Mouse (Mus musculus) kidney, postnatal 4 days (tissue): Measurements from ENCODE around the gene Trub2.
A peak's percentile ranks its signal among the peaks of the same experiment; 100 is the strongest.
"Not testable (repeated sequence)": the region's sequence is repeated elsewhere in the genome, so short reads cannot be mapped to it uniquely, and the experiment has no call there.

Source experiments
- DNase-seq, 2 experiments: peaks; one replicate each; pipeline ENCODE4 v3.0.0; 2021; ENCODE audit warnings: mixed read lengths in 2 of 2

Gene Trub2

GRCm38 (mm10) chr2:29787937-29788681, at the start of gene Trub2:
Gene Trub2 (minus strand): TSS chr2:29788502.
- DNase-seq = peak; percentile 87 to 92

- no peak for DNase-seq
Measured at GRCm38 (mm10) chr2:29835391-29835899, 47.1 kb upstream of the Trub2 start.

- DNase-seq = no peak
Measured at GRCm38 (mm10) chr2:29833796-29834195, 45.5 kb upstream of the Trub2 start.

GRCm38 (mm10) chr2:29831106-29831505, 42.8 kb upstream of the Trub2 start:
- DNase-seq = no peak

GRCm38 (mm10) chr2:29827709-29828024, 39.4 kb upstream of the Trub2 start:
- no peak for DNase-seq

- peak; percentile 95 to 97 for DNase-seq
Measured at GRCm38 (mm10) chr2:29826926-29827708, 38.8 kb upstream of the Trub2 start.

- DNase-seq = no peak
Measured at GRCm38 (mm10) chr2:29826318-29826925, 38.1 kb upstream of the Trub2 start.

GRCm38 (mm10) chr2:29820025-29820817, 31.9 kb upstream of the Trub2 start, which contains the start of gene Urm1:
Gene Urm1 (plus strand): TSS chr2:29820075.
- peak; percentile 87 to 92 for DNase-seq

GRCm38 (mm10) chr2:29819363-29819762, 31.1 kb upstream of the Trub2 start:
- DNase-seq = peak in 1 of 2 experiments; percentile 13

- DNase-seq = peak; percentile 93 to 94
Measured at GRCm38 (mm10) chr2:29817426-29818232, 29.3 kb upstream of the Trub2 start.

GRCm38 (mm10) chr2:29815678-29816371, 27.5 kb upstream of the Trub2 start:
- no peak for DNase-seq

GRCm38 (mm10) chr2:29803400-29803831, 15.1 kb upstream of the Trub2 start:
- DNase-seq = peak; percentile 54 to 64

GRCm38 (mm10) chr2:29802827-29803201, 14.5 kb upstream of the Trub2 start:
- DNase-seq = no peak

GRCm38 (mm10) chr2:29802075-29802826, 13.9 kb upstream of the Trub2 start, which contains the start of gene Slc27a4:
Gene Slc27a4 (plus strand): TSS chr2:29802634.
- peak; percentile 98 to 99 for DNase-seq

GRCm38 (mm10) chr2:29792772-29793487, 4.6 kb upstream of the Trub2 start:
- DNase-seq = no peak

- DNase-seq = peak; percentile 90 to 93
Measured at GRCm38 (mm10) chr2:29787104-29787917, 991 bp downstream of the Trub2 start, which contains the start of gene Coq4. Gene Coq4 (plus strand): TSS chr2:29787493.

GRCm38 (mm10) chr2:29784290-29784689, 4.0 kb downstream of the Trub2 start:
- DNase-seq = no peak

- DNase-seq = not testable (repeated sequence)
Measured at GRCm38 (mm10) chr2:29781256-29781655, 7.0 kb downstream of the Trub2 start.
